In genomic region chr5:113349810-113350209, GRCm38 (mm10) we compare ENCODE assay signal across 25 mouse cellular contexts. TPM values are rescaled to one million over a fixed set of nuclear protein-coding genes. Genes with fewer than 3 reads are reported as not detected.
DNase-seq lines count a peak whose midpoint lies in the region; ATAC-seq lines count a peak whose summit lies in the region.
"Had no signal": no experiment of that assay in that cellular context is flagged by ENCODE, and none has a peak within 500 bp of the region (broad histone marks: within the 10 kb centered on the region; RNA-seq: fewer than 3 reads in every experiment).

No protein-coding gene starts in this region.

- intact Hi-C loops in left cerebral cortex, postnatal 4 days (cut with DNase I): no loop called here

- H3K27me3 ChIP-seq in forebrain, embryonic 13.5 days: peaks cover 42% of the 10 kb centered on the region

- no peak overlapping the region for H3K4me3 ChIP-seq in forebrain, embryonic 13.5 days
- H3K4me3 ChIP-seq: embryonic facial prominence, embryonic 13.5 days; kidney, embryonic 15.5 days had no signal

- peaks cover 61% of the 10 kb centered on the region for H3K4me1 ChIP-seq in forebrain, embryonic 13.5 days

- no peaks in the 10 kb centered on the region for H3K36me3 ChIP-seq in forebrain, embryonic 13.5 days (ENCODE audit: poor library complexity, severe bottlenecking)
- H3K36me3 ChIP-seq: embryonic facial prominence, embryonic 13.5 days; kidney, embryonic 15.5 days had no signal

- no peak overlapping the region for H3K4me2 ChIP-seq in forebrain, embryonic 13.5 days
- H3K4me2 ChIP-seq: embryonic facial prominence, embryonic 13.5 days; kidney, embryonic 15.5 days had no signal

- no peaks in the 10 kb centered on the region for H3K9me3 ChIP-seq in forebrain, embryonic 13.5 days (replicated peaks)
- H3K9me3 ChIP-seq: embryonic facial prominence, embryonic 13.5 days; kidney, embryonic 15.5 days had no signal

- no peak for ATAC-seq in forebrain, embryonic 13.5 days
- ATAC-seq: intestine, postnatal 0 days had no signal

- no peak overlapping the region for H3K9ac ChIP-seq in forebrain, embryonic 13.5 days
- H3K9ac ChIP-seq: embryonic facial prominence, embryonic 13.5 days; kidney, embryonic 15.5 days; liver, embryonic 14.5 days had no signal

- WGBS in forebrain, embryonic 13.5 days: 4% methylated on average over 7 of the region's 7 CpGs

- peak overlapping the region; percentile 44; the same call in 1 of the 2 replicates for H3K27ac ChIP-seq in forebrain, embryonic 13.5 days
- H3K27ac ChIP-seq: embryonic facial prominence, embryonic 13.5 days; kidney, embryonic 15.5 days; liver, embryonic 14.5 days had no signal

- peak; percentile 74 for DNase-seq in left cerebral cortex, postnatal 4 days
- DNase-seq in left cerebral cortex, adult 8-10 months (ENCODE audit: low spot score in 2 of 2): no peak
- DNase-seq in right cerebral cortex, postnatal 10 days (ENCODE audit: low spot score in 2 of 2): peak; percentile 51 to 53
- DNase-seq in right cerebral cortex, adult 2 months (ENCODE audit: low spot score in 2 of 2): no peak
- no peak for DNase-seq in spleen, adult 18-20 months
- DNase-seq in spleen, postnatal 10 days (ENCODE audit: low spot score in 2 of 2): no peak
- DNase-seq: adrenal gland, adult 2 months; B cell, adult 2 months; cerebellum, adult 8-10 months; layer of hippocampus, adult 9-11 months; right cerebral cortex, postnatal 14 days had no signal

RNA-seq across cellular contexts. Expression of gene Aym1, which starts 7.3 kb away (rescaled TPM):
- total RNA-seq in left cerebral cortex, postnatal 4 days (2021): not detected
- total RNA-seq in left cerebral cortex, adult 8-10 months (2022): not detected
- polyA plus RNA-seq in forebrain, embryonic 13.5 days (2015; fragmentation: Nextera tagmentation; extraction: Ambion mirVana): not detected in 2 replicates
- total RNA-seq: adrenal gland, adult 2 months; common myeloid progenitor, adult 5-6 weeks; gastrocnemius, postnatal 4 days; hematopoietic stem cell, adult 5-6 weeks; monocyte, adult 5-6 weeks had no signal
- polyA plus RNA-seq: adrenal gland, adult 2 months; embryonic facial prominence, embryonic 13.5 days; heart, embryonic 16.5 days; intestine, postnatal 0 days; kidney, embryonic 15.5 days; limb, embryonic 14.5 days; liver, embryonic 14.5 days; lung, embryonic 16.5 days; neural tube, embryonic 11.5 days; stomach, embryonic 16.5 days had no signal

RNA-seq across cellular contexts. Expression of gene Sgsm1, which starts 39.2 kb away (rescaled TPM):
- 10 to 100 TPM; 67.4 to 74.9 TPM for total RNA-seq in left cerebral cortex, postnatal 4 days (2021)
- total RNA-seq in left cerebral cortex, adult 8-10 months (2022): 100 to 1,000 TPM in 3 of 4 experiments, 10 to 100 TPM in 1; 84.7 to 123 (median 111) TPM
- polyA plus RNA-seq in forebrain, embryonic 13.5 days (2015; fragmentation: Nextera tagmentation; extraction: Ambion mirVana): 9.8 and 11.9 TPM in 2 replicates
- total RNA-seq: monocyte, adult 5-6 weeks had no signal

Comparison
In these comparisons a context has a peak if more than half of its experiments do, and no peak if none do; other contexts are left out.
1. DNase-seq: peak in left cerebral cortex, postnatal 4 days (single experiment) and right cerebral cortex, postnatal 10 days (2 of 2); none in left cerebral cortex, adult 8-10 months (0 of 2), right cerebral cortex, adult 2 months (0 of 2), spleen, adult 18-20 months (0 of 2) and spleen, postnatal 10 days (0 of 2).